Mouse (Mus musculus) right cerebral cortex, adult 2 months (tissue): Measurements from ENCODE around the gene Slc47a1.
A peak's percentile ranks its signal among the peaks of the same experiment; 100 is the strongest.
"Not testable (repeated sequence)": the region's sequence is repeated elsewhere in the genome, so short reads cannot be mapped to it uniquely, and the experiment has no call there.

Source experiments
- DNase-seq, 2 experiments: peaks; one replicate each; pipeline ENCODE4 v3.0.0; 2021 to 2022; ENCODE audit warnings: low spot score in 2 of 2

Gene Slc47a1

GRCm38 (mm10) chr11:61377881-61378613, at the start of gene Slc47a1:
Gene Slc47a1 (minus strand): TSS chr11:61378345.
- no peak for DNase-seq

- no peak for DNase-seq
Observed at GRCm38 (mm10) chr11:61419253-61419652, 41.1 kb upstream of the Slc47a1 start.

GRCm38 (mm10) chr11:61417945-61418551, 39.9 kb upstream of the Slc47a1 start:
- peak; percentile 89 to 91 for DNase-seq

- DNase-seq: not testable (repeated sequence)
Observed at GRCm38 (mm10) chr11:61416540-61416939, 38.4 kb upstream of the Slc47a1 start.

GRCm38 (mm10) chr11:61415444-61415843, 37.3 kb upstream of the Slc47a1 start:
- no peak for DNase-seq

GRCm38 (mm10) chr11:61414560-61414959, 36.4 kb upstream of the Slc47a1 start:
- DNase-seq: no peak

GRCm38 (mm10) chr11:61413411-61413810, 35.3 kb upstream of the Slc47a1 start:
- DNase-seq: no peak

GRCm38 (mm10) chr11:61411809-61412208, 33.7 kb upstream of the Slc47a1 start:
- DNase-seq: no peak

- DNase-seq: no peak
Observed at GRCm38 (mm10) chr11:61411221-61411620, 33.1 kb upstream of the Slc47a1 start.

- DNase-seq: peak; percentile 96 to 97
Observed at GRCm38 (mm10) chr11:61410129-61410528, 32.0 kb upstream of the Slc47a1 start.

GRCm38 (mm10) chr11:61409051-61409450, 30.9 kb upstream of the Slc47a1 start:
- DNase-seq: no peak

GRCm38 (mm10) chr11:61408184-61409027, 30.3 kb upstream of the Slc47a1 start:
- DNase-seq: peak; percentile 48 to 73

GRCm38 (mm10) chr11:61407638-61408183, 29.6 kb upstream of the Slc47a1 start:
- peak; percentile 98 to 99 for DNase-seq

GRCm38 (mm10) chr11:61401794-61402193, 23.6 kb upstream of the Slc47a1 start:
- no peak for DNase-seq

GRCm38 (mm10) chr11:61400681-61401346, 22.7 kb upstream of the Slc47a1 start:
- DNase-seq: no peak

GRCm38 (mm10) chr11:61397423-61398043, 19.4 kb upstream of the Slc47a1 start:
- DNase-seq: not testable (repeated sequence)

GRCm38 (mm10) chr11:61388936-61389335, 10.8 kb upstream of the Slc47a1 start:
- no peak for DNase-seq

- DNase-seq: peak; percentile 12 to 29
Observed at GRCm38 (mm10) chr11:61388012-61388411, 9.9 kb upstream of the Slc47a1 start.

- no peak for DNase-seq
Observed at GRCm38 (mm10) chr11:61387233-61387632, 9.1 kb upstream of the Slc47a1 start.

- DNase-seq: no peak
Observed at GRCm38 (mm10) chr11:61385725-61386124, 7.6 kb upstream of the Slc47a1 start.

GRCm38 (mm10) chr11:61381272-61381671, 3.1 kb upstream of the Slc47a1 start:
- no peak for DNase-seq
